Mouse (Mus musculus) adrenal gland, postnatal 4 days (tissue): ENCODE measurements around the gene Pdlim1. TPM values are rescaled to one million over a fixed set of nuclear protein-coding genes. Genes with fewer than 3 reads are reported as not detected.

Experiments used
- total RNA-seq, 2 experiments: library from RNA; stranded (reverse); gene quantifications; 2 replicates each; pipeline ENCODE4 v1.2.3; 2021

Gene Pdlim1
- total RNA-seq, 2 experiments from 2014 or later = 39.4 to 44.8 TPM

Other genes starting within 250 kb of the Pdlim1 start
- gene Cyp2c54, start 198.0 kb downstream of the Pdlim1 start, total RNA-seq = 1 to 10 TPM in 1 of 2 experiments, not detected in 1; 2.6 TPM
- 1 to 10 TPM in 1 of 2 experiments, not detected in 1; 2.8 TPM for gene Cyp2c50, start 182.2 kb downstream of the Pdlim1 start, total RNA-seq
- 10 to 100 TPM in 1 of 2 experiments, 1 to 10 TPM in 1; 1.3 to 11.1 TPM for gene Cyp2c70, start 84.5 kb downstream of the Pdlim1 start, total RNA-seq
- gene Sorbs1, start 241.9 kb upstream of the Pdlim1 start, total RNA-seq = 10 to 100 TPM; 59.6 to 69.4 TPM